Mouse (Mus musculus) activated CD4-positive, CD25-positive, alpha-beta regulatory T cell, adult 4 months (primary cell): ENCODE results near the gene Rflna. TPM values are rescaled to one million over a fixed set of nuclear protein-coding genes. Genes with fewer than 3 reads are reported as not detected.

Source experiments
- ATAC-seq: one replicate; pipeline ENCODE4 v1.8.0; 2017
- polyA plus RNA-seq, 2 experiments: library from polyadenylated mRNA; unstranded; fragments of 100-300 nt; shearing (Covaris generic); gene quantifications; one replicate each; pipeline ENCODE4 v1.2.1; 2017

The Rflna gene
- polyA plus RNA-seq, 2 experiments from 2014 or later = 0.61 TPM; not detected in 1

GRCm38 (mm10) chr5:125055901-125056300 is 52.9 kb downstream of the Rflna start:
- ATAC-seq = no peak

GRCm38 (mm10) chr5:125056331-125056695 is 53.3 kb downstream of the Rflna start:
- no peak for ATAC-seq

- no peak for ATAC-seq
These were observed 53.9 kb downstream of the Rflna start for GRCm38 (mm10) chr5:125056696-125057554.

GRCm38 (mm10) chr5:125057555-125058266 is 54.7 kb downstream of the Rflna start:
- no peak for ATAC-seq

GRCm38 (mm10) chr5:125058267-125058668 is 55.2 kb downstream of the Rflna start:
- ATAC-seq = no peak

Other genes with a start within 250 kb of the Rflna start
- gene Ccdc92, start 140.8 kb upstream of the Rflna start, polyA plus RNA-seq = 1 to 10 TPM; 5.3 to 6.3 TPM
- 10 to 100 TPM in 1 of 2 experiments, 1 to 10 TPM in 1; 8.1 to 11.3 TPM for gene Zfp664, start 140.5 kb upstream of the Rflna start, polyA plus RNA-seq
- 1 to 10 TPM; 2.9 to 8.0 TPM for gene Ncor2, start 176.0 kb downstream of the Rflna start, polyA plus RNA-seq